Mouse (Mus musculus): ENCODE measurements at regions not wholly inside any gene's neighbourhood (a gene's known extent, or its start where the extent isn't known, plus 50 kb on each side); places are given as distances from the start of the nearest gene placed in this dataset.
"Not testable (repeated sequence)": the region's sequence is repeated elsewhere in the genome, so short reads cannot be mapped to it uniquely, and the experiment has no call there.

- DNase-seq (ENCODE audit: low spot score) = no peak
These were observed 430.5 kb upstream of the Arid1b start for GRCm38 (mm10) chr17:4563641-4564040.

GRCm38 (mm10) chr17:4576883-4577282 lies 417.2 kb upstream of the Arid1b start:
- no peak for DNase-seq (ENCODE audit: low spot score)

GRCm38 (mm10) chr17:4581851-4582250 lies 412.3 kb upstream of the Arid1b start:
- no peak for DNase-seq (ENCODE audit: low spot score)

GRCm38 (mm10) chr17:4610481-4610880 lies 383.7 kb upstream of the Arid1b start:
- DNase-seq (ENCODE audit: low spot score) = no peak

GRCm38 (mm10) chr17:4610993-4611392 lies 383.1 kb upstream of the Arid1b start:
- no peak for DNase-seq (ENCODE audit: low spot score)

- DNase-seq (ENCODE audit: low spot score) = no peak
These were observed 382.4 kb upstream of the Arid1b start for GRCm38 (mm10) chr17:4611711-4612110.

GRCm38 (mm10) chr17:4612136-4612535 lies 382.0 kb upstream of the Arid1b start:
- no peak for DNase-seq (ENCODE audit: low spot score)

GRCm38 (mm10) chr17:4612741-4613140 lies 381.4 kb upstream of the Arid1b start:
- DNase-seq (ENCODE audit: low spot score) = no peak

- no peak for DNase-seq (ENCODE audit: low spot score)
These were observed 373.8 kb upstream of the Arid1b start for GRCm38 (mm10) chr17:4620361-4620760.

- DNase-seq (ENCODE audit: low spot score) = not testable (repeated sequence)
These were observed 368.0 kb upstream of the Arid1b start for GRCm38 (mm10) chr17:4626126-4626525.

- no peak for DNase-seq (ENCODE audit: low spot score)
These were observed 366.6 kb upstream of the Arid1b start for GRCm38 (mm10) chr17:4627542-4627941.

- no peak for DNase-seq (ENCODE audit: low spot score)
These were observed 363.0 kb upstream of the Arid1b start for GRCm38 (mm10) chr17:4631122-4631521.

- DNase-seq (ENCODE audit: low spot score) = no peak
These were observed 361.6 kb upstream of the Arid1b start for GRCm38 (mm10) chr17:4632506-4632905.

GRCm38 (mm10) chr17:4633771-4634170 lies 360.4 kb upstream of the Arid1b start:
- no peak for DNase-seq (ENCODE audit: low spot score)

- DNase-seq (ENCODE audit: low spot score) = no peak
These were observed 357.3 kb upstream of the Arid1b start for GRCm38 (mm10) chr17:4636796-4637353.

GRCm38 (mm10) chr17:4639531-4639930 lies 354.6 kb upstream of the Arid1b start:
- DNase-seq (ENCODE audit: low spot score) = no peak

- no peak for DNase-seq (ENCODE audit: low spot score)
These were observed 353.6 kb upstream of the Arid1b start for GRCm38 (mm10) chr17:4640555-4640954.

- no peak for DNase-seq (ENCODE audit: low spot score)
These were observed 353.0 kb upstream of the Arid1b start for GRCm38 (mm10) chr17:4641166-4641565.

- DNase-seq (ENCODE audit: low spot score) = no peak
These were observed 352.1 kb upstream of the Arid1b start for GRCm38 (mm10) chr17:4642046-4642445.

- DNase-seq (ENCODE audit: low spot score) = no peak
These were observed 350.8 kb upstream of the Arid1b start for GRCm38 (mm10) chr17:4643343-4643742.

- no peak for DNase-seq (ENCODE audit: low spot score)
These were observed 345.5 kb upstream of the Arid1b start for GRCm38 (mm10) chr17:4648603-4649002.

GRCm38 (mm10) chr17:4654221-4654620 lies 339.9 kb upstream of the Arid1b start:
- DNase-seq (ENCODE audit: low spot score) = no peak

- DNase-seq (ENCODE audit: low spot score) = no peak
These were observed 332.1 kb upstream of the Arid1b start for GRCm38 (mm10) chr17:4661996-4662395.

- no peak for DNase-seq (ENCODE audit: low spot score)
These were observed 325.6 kb upstream of the Arid1b start for GRCm38 (mm10) chr17:4668511-4668910.

- DNase-seq (ENCODE audit: low spot score) = no peak
These were observed 320.9 kb upstream of the Arid1b start for GRCm38 (mm10) chr17:4673271-4673670.

Data from T-cell, adult 2 months (primary cell).